In the genomic region with DNA sequence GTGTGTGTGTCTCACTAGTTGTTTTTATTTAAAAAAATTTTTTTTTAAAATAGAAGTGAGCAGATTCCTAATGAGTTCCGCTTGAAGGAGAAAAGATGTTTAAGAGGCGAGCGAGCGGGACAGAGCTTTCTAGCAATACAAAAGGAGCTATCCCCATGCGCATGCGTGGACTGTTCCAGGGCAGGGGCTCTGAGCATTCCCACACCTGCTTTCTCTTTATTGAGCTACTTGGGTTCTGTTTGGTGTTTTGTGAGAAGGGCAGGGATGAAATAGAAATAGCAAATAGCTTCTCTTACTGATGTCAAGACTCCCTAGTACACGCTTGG, we compare ENCODE assay signal across 8 mouse cellular contexts. TPM values are rescaled to one million over a fixed set of nuclear protein-coding genes. Genes with fewer than 3 reads are reported as not detected.
DNase-seq lines count a peak whose midpoint lies in the region; ATAC-seq and TF ChIP-seq lines count a peak whose summit lies in the region.

No protein-coding gene starts in this region.

- no peak for TF ChIP-seq POLR2A in limb, embryonic 14.5 days (IDR thresholded peaks at IDR 0.05; ENCODE audit: borderline replicate concordance, extremely low read depth, insufficient read depth, insufficient read length)
- TF ChIP-seq POLR2A in thymus, adult 2 months (IDR thresholded peaks at IDR 0.05; ENCODE audit: control insufficient read depth, extremely low read depth, insufficient read depth, low read length, poor library complexity), result no peak

- H3K9ac ChIP-seq in limb, embryonic 14.5 days (ENCODE audit: low read depth, low read length, severe bottlenecking), result no peak overlapping the region

- TF ChIP-seq CTCF in gastrocnemius, adult 2 months (IDR thresholded peaks at IDR 0.05), result no peak
- no peak for TF ChIP-seq CTCF in thymus, adult 2 months (IDR thresholded peaks at IDR 0.05; ENCODE audit: borderline replicate concordance, control insufficient read depth, extremely low read depth, insufficient read depth, low read length, poor library complexity)

- 25% methylated on average over 7 of the region's 7 CpGs for WGBS in limb, embryonic 14.5 days
- WGBS in thymus, adult 2 months, result 68% methylated on average over 7 of the region's 7 CpGs

- H3K27ac ChIP-seq in gastrocnemius, adult 2 months, result peak overlapping the region; percentile 54
- no peak overlapping the region for H3K27ac ChIP-seq in limb, embryonic 14.5 days (replicated peaks; ENCODE audit: low read depth, low read length)
- H3K27ac ChIP-seq in thymus, adult 2 months (ENCODE audit: control insufficient read depth, insufficient read depth, low read length), result no peak overlapping the region

- ATAC-seq in limb, embryonic 14.5 days (ENCODE audit: low FRiP score, low read depth), result no peak

- H3K36me3 ChIP-seq in limb, embryonic 14.5 days (ENCODE audit: control insufficient read depth, insufficient read depth, low read length), result no peaks in the 10 kb centered on the region
- no peaks in the 10 kb centered on the region for H3K36me3 ChIP-seq in thymus, adult 2 months (ENCODE audit: control insufficient read depth, insufficient read depth, low read length)

- H3K9me3 ChIP-seq in limb, embryonic 14.5 days (ENCODE audit: control insufficient read depth, low read length), result no peaks in the 10 kb centered on the region

- no peaks in the 10 kb centered on the region for H3K4me1 ChIP-seq in limb, embryonic 14.5 days (ENCODE audit: control insufficient read depth, insufficient read depth, low read length)
- no peaks in the 10 kb centered on the region for H3K4me1 ChIP-seq in thymus, adult 2 months (replicated peaks; ENCODE audit: control insufficient read depth, insufficient read depth, low read length)

- peak overlapping the region; percentile 32 for H3K4me3 ChIP-seq in gastrocnemius, adult 2 months
- no peak overlapping the region for H3K4me3 ChIP-seq in limb, embryonic 14.5 days (replicated peaks; ENCODE audit: low read length)
- no peak overlapping the region for H3K4me3 ChIP-seq in thymus, adult 2 months (ENCODE audit: control insufficient read depth, insufficient read depth, low read length)

- no peak overlapping the region for H3K4me2 ChIP-seq in limb, embryonic 14.5 days (replicated peaks; ENCODE audit: low read depth, low read length, severe bottlenecking)

- H3K27me3 ChIP-seq in limb, embryonic 14.5 days (ENCODE audit: control insufficient read depth, insufficient read depth, low read length), result no peaks in the 10 kb centered on the region
- H3K27me3 ChIP-seq in thymus, adult 2 months (ENCODE audit: control insufficient read depth, insufficient read depth, low read length), result no peaks in the 10 kb centered on the region; the same call in 1 of the 2 replicates

- intact Hi-C loops in gastrocnemius, adult 2 months (cut with DNase I), result no loop called here

- DNase-seq in gastrocnemius, adult 2 months, result no peak
- DNase-seq in gastrocnemius, postnatal 10 days, result no peak
- peak; percentile 68 for DNase-seq in right cerebral cortex, postnatal 4 days
- DNase-seq in right cerebral cortex, postnatal 36 days (ENCODE audit: low spot score in 2 of 2), result no peak
- DNase-seq in limb, embryonic 14.5 days (ENCODE audit: low spot score), result peak; percentile 55
- DNase-seq in thymus, postnatal 4 days, result no peak
- no peak for DNase-seq in thymus, adult 2 months
- no peak for DNase-seq in urinary bladder, adult 18-20 months (ENCODE audit: low spot score in 2 of 2)

RNA-seq across cellular contexts. Expression of gene Fam13c, which starts 45.0 kb away (rescaled TPM):
- total RNA-seq in gastrocnemius, adult 2 months (2021), result 1 to 10 TPM; 5.2 to 7.0 TPM
- 1 to 10 TPM; 6.2 to 7.8 TPM for total RNA-seq in gastrocnemius, postnatal 10 days (2021)
- 5.6 and 6.1 TPM in 2 replicates for polyA plus RNA-seq in limb, embryonic 14.5 days (2012; rRNA removed)
- 11.0 and 11.9 TPM in 2 replicates for polyA plus RNA-seq in limb, embryonic 14.5 days (2014; fragmentation: Nextera tagmentation; extraction: Ambion mirVana)
- polyA plus RNA-seq in thymus, adult 2 months (2012; rRNA removed), result 0.42 and 0.69 TPM in 2 replicates

Comparison
In these comparisons a context has a peak if more than half of its experiments do, and no peak if none do; other contexts are left out.
1. DNase-seq: peak in right cerebral cortex, postnatal 4 days (single experiment) and limb, embryonic 14.5 days (single experiment); none in gastrocnemius, adult 2 months (single experiment), gastrocnemius, postnatal 10 days (single experiment), right cerebral cortex, postnatal 36 days (0 of 2), thymus, postnatal 4 days (single experiment), thymus, adult 2 months (single experiment) and urinary bladder, adult 18-20 months (0 of 2).